Mouse (Mus musculus) MEL (cell line): Measurements from ENCODE around the gene Fanci. TPM values are rescaled to one million over a fixed set of nuclear protein-coding genes. Genes with fewer than 3 reads are reported as not detected.

Source experiments
- DNase-seq: peaks from one replicate; pipeline ENCODE4 v3.0.0; 2011; ENCODE audit warnings: low read depth, low spot score
- H3K27ac ChIP-seq: 2 replicates; pipeline ENCODE4 v1.5.1; 2012; ENCODE audit warnings: low read depth, mild to moderate bottlenecking, control low read depth, low read length, moderate library complexity; ENCODE audit not compliant: control insufficient read depth
- H3K27me3 ChIP-seq, 2 experiments: fragments of 150-350 bp in 1 of 2; sonication (generic) in 1 of 2; 2 replicates each; pipeline ENCODE4 v1.6.1; 2012; ENCODE audit warnings: low read length in 2 of 2, mild to moderate bottlenecking in 2 of 2, improper control_type of control experiment in 1 of 2, moderate library complexity in 1 of 2; ENCODE audit not compliant: insufficient read depth in 2 of 2, control insufficient read depth in 1 of 2
- H3K36me3 ChIP-seq, 2 experiments: 2 replicates each; pipeline ENCODE4 v1.6.1; 2012 to 2014; ENCODE audit warnings: low read length in 2 of 2, improper control_type of control experiment in 1 of 2, inconsistent platforms in 1 of 2, mild to moderate bottlenecking in 1 of 2; ENCODE audit not compliant: insufficient read depth in 2 of 2, control insufficient read depth in 1 of 2
- H3K4me1 ChIP-seq, 2 experiments: fragments of 150-350 bp in 1 of 2; sonication (generic) in 1 of 2; 2 replicates each; pipeline ENCODE4 v1.6.1; 2012; ENCODE audit warnings: low read length in 2 of 2, improper control_type of control experiment in 1 of 2, mild to moderate bottlenecking in 1 of 2; ENCODE audit not compliant: insufficient read depth in 2 of 2, control insufficient read depth in 1 of 2
- H3K4me3 ChIP-seq, 2 experiments: fragments of 150-350 bp in 1 of 2; sonication (generic) in 1 of 2; 2 replicates each; pipeline ENCODE4 v1.5.1; 2012; ENCODE audit warnings: low read depth in 2 of 2, low read length in 2 of 2, mild to moderate bottlenecking in 2 of 2, moderate library complexity in 2 of 2, control low read depth in 1 of 2, improper control_type of control experiment in 1 of 2; ENCODE audit not compliant: control insufficient read depth in 1 of 2, insufficient read depth in 1 of 2
- H3K79me2 ChIP-seq: 2 replicates; pipeline ENCODE4 v1.6.1; 2012; ENCODE audit warnings: mild to moderate bottlenecking, low read length, moderate library complexity; ENCODE audit not compliant: control insufficient read depth, poor library complexity, insufficient read depth
- H3K9ac ChIP-seq: 2 replicates; pipeline ENCODE4 v1.6.1; 2012; ENCODE audit warnings: low read depth, mild to moderate bottlenecking, control low read depth, low read length, moderate library complexity; ENCODE audit not compliant: control insufficient read depth, poor library complexity, severe bottlenecking
- H3K9me3 ChIP-seq: fragments of 150-350 bp; sonication (generic); replicated peaks from 2 replicates; pipeline ENCODE4 v1.6.1; 2012; ENCODE audit warnings: mild to moderate bottlenecking, low read length, improper control_type of control experiment, moderate library complexity; ENCODE audit not compliant: insufficient read depth
- CHD1 ChIP-seq: IDR thresholded peaks from 2 replicates; pipeline ENCODE4 v1.6.1; 2012; ENCODE audit warnings: low read depth, mild to moderate bottlenecking, inconsistent platforms, low read length, improper control_type of control experiment
- CHD2 ChIP-seq: IDR thresholded peaks from 2 replicates; pipeline ENCODE4 v1.6.1; 2011; ENCODE audit warnings: low read length, improper control_type of control experiment
- EP300 ChIP-seq, 2 experiments: IDR thresholded peaks; 2 replicates each; pipeline ENCODE4 v1.6.1; 2011; ENCODE audit warnings: improper control_type of control experiment in 2 of 2, low read length in 2 of 2, low read depth in 1 of 2, mild to moderate bottlenecking in 1 of 2
- ETS1 ChIP-seq: IDR thresholded peaks from 2 replicates; pipeline ENCODE4 v1.6.1; 2012; ENCODE audit warnings: low read depth, mild to moderate bottlenecking, inconsistent platforms, low read length, improper control_type of control experiment, moderate library complexity
- GABPA ChIP-seq: IDR thresholded peaks from 2 replicates; pipeline ENCODE4 v1.6.1; 2012; ENCODE audit warnings: low read depth, mild to moderate bottlenecking, inconsistent platforms, low read length, improper control_type of control experiment, moderate library complexity
- GATA1 ChIP-seq: IDR thresholded peaks from 2 replicates; pipeline ENCODE4 v1.6.1; 2011; ENCODE audit warnings: low read depth, low read length, improper control_type of control experiment
- HCFC1 ChIP-seq: IDR thresholded peaks from 2 replicates; pipeline ENCODE4 v1.6.1; 2012; ENCODE audit warnings: low read depth, mild to moderate bottlenecking, inconsistent platforms, low read length, improper control_type of control experiment, moderate library complexity
- MAFK ChIP-seq: IDR thresholded peaks from 2 replicates; pipeline ENCODE4 v1.6.1; 2011; ENCODE audit warnings: low read depth, mild to moderate bottlenecking, low read length, improper control_type of control experiment, borderline replicate concordance
- MAX ChIP-seq: IDR thresholded peaks from 2 replicates; pipeline ENCODE4 v1.6.1; 2011; ENCODE audit warnings: low read length, improper control_type of control experiment
- MAZ ChIP-seq: IDR thresholded peaks from 2 replicates; pipeline ENCODE4 v1.6.1; 2012; ENCODE audit warnings: low read depth, mild to moderate bottlenecking, inconsistent platforms, low read length, improper control_type of control experiment
- MEF2A ChIP-seq: IDR thresholded peaks from 2 replicates; pipeline ENCODE4 v1.6.1; 2014; ENCODE audit warnings: low read depth, mild to moderate bottlenecking, inconsistent platforms, low read length, improper control_type of control experiment; ENCODE audit not compliant: poor library complexity, insufficient replicate concordance, severe bottlenecking; ENCODE audit errors: extremely low read depth
- MXI1 ChIP-seq: IDR thresholded peaks from 2 replicates; pipeline ENCODE4 v1.6.1; 2011; ENCODE audit warnings: mild to moderate bottlenecking, low read depth, low read length, improper control_type of control experiment
- MYB ChIP-seq: IDR thresholded peaks from 2 replicates; pipeline ENCODE4 v1.6.1; 2011; ENCODE audit warnings: mild to moderate bottlenecking, low read depth, low read length, improper control_type of control experiment
- NELFE ChIP-seq: IDR thresholded peaks from 2 replicates; pipeline ENCODE4 v1.6.1; 2011; ENCODE audit warnings: low read depth, low read length, improper control_type of control experiment
- NRF1 ChIP-seq: IDR thresholded peaks from 2 replicates; pipeline ENCODE4 v1.6.1; 2014; ENCODE audit warnings: low read depth, mild to moderate bottlenecking, inconsistent platforms, low read length, improper control_type of control experiment, moderate library complexity; ENCODE audit not compliant: poor library complexity, insufficient read depth, severe bottlenecking
- POLR2A ChIP-seq, 2 experiments: IDR thresholded peaks; 2 replicates each; pipeline ENCODE4 v1.6.1; 2011 to 2012; ENCODE audit warnings: low read length in 2 of 2, mild to moderate bottlenecking in 2 of 2, control low read depth in 1 of 2, improper control_type of control experiment in 1 of 2, low read depth in 1 of 2, moderate library complexity in 1 of 2; ENCODE audit not compliant: control insufficient read depth in 1 of 2, insufficient read depth in 1 of 2, poor library complexity in 1 of 2
- POLR2AphosphoS2 ChIP-seq: IDR thresholded peaks from 2 replicates; pipeline ENCODE4 v1.6.1; 2011; ENCODE audit warnings: low read length, improper control_type of control experiment
- POLR2AphosphoS5 ChIP-seq: IDR thresholded peaks from 2 replicates; pipeline ENCODE4 v1.6.1; 2012; ENCODE audit warnings: low read depth, borderline replicate concordance, mild to moderate bottlenecking, inconsistent platforms, low read length, moderate library complexity, mixed read lengths
- RAD21 ChIP-seq: IDR thresholded peaks from 2 replicates; pipeline ENCODE4 v1.6.1; 2011; ENCODE audit warnings: mild to moderate bottlenecking, low read depth, low read length, improper control_type of control experiment
- SIN3A ChIP-seq: IDR thresholded peaks from 2 replicates; pipeline ENCODE4 v1.6.1; 2012; ENCODE audit warnings: low read length, improper control_type of control experiment, inconsistent platforms
- TBP ChIP-seq: IDR thresholded peaks from 2 replicates; pipeline ENCODE4 v1.8.0; 2011; ENCODE audit warnings: low read depth, low read length, improper control_type of control experiment
- UBTF ChIP-seq: IDR thresholded peaks from 2 replicates; pipeline ENCODE4 v1.6.1; 2012; ENCODE audit warnings: low read depth, mild to moderate bottlenecking, inconsistent platforms, low read length, improper control_type of control experiment, moderate library complexity, borderline replicate concordance; ENCODE audit not compliant: insufficient read depth
- USF1 ChIP-seq: IDR thresholded peaks from 2 replicates; pipeline ENCODE4 v1.6.1; 2014; ENCODE audit warnings: low read depth, mild to moderate bottlenecking, inconsistent platforms, low read length, improper control_type of control experiment, moderate library complexity
- USF2 ChIP-seq, 2 experiments: IDR thresholded peaks; 2 replicates each; pipeline ENCODE4 v1.6.1; 2011 to 2012; ENCODE audit warnings: improper control_type of control experiment in 2 of 2, low read length in 2 of 2, borderline replicate concordance in 1 of 2, inconsistent platforms in 1 of 2, low read depth in 1 of 2, mild to moderate bottlenecking in 1 of 2; ENCODE audit not compliant: insufficient read depth in 1 of 2
- ZC3H11A ChIP-seq: IDR thresholded peaks from 2 replicates; pipeline ENCODE4 v1.6.1; 2012; ENCODE audit warnings: low read depth, mild to moderate bottlenecking, inconsistent platforms, low read length, improper control_type of control experiment
- ZKSCAN1 ChIP-seq: IDR thresholded peaks from 2 replicates; pipeline ENCODE4 v1.6.1; 2012; ENCODE audit warnings: low read depth, mild to moderate bottlenecking, inconsistent platforms, low read length, improper control_type of control experiment, moderate library complexity
- ZMIZ1 ChIP-seq: IDR thresholded peaks from 2 replicates; pipeline ENCODE4 v1.6.1; 2012; ENCODE audit warnings: low read depth, mild to moderate bottlenecking, inconsistent platforms, low read length, improper control_type of control experiment, moderate library complexity
- polyA plus RNA-seq, 2 experiments: library from polyadenylated mRNA; stranded (reverse) in 1 of 2; unstranded in 1 of 2; fragments of >175 nt in 1 of 2; fragments of >200 nt in 1 of 2; gene quantifications; 2 replicates each; pipeline versions ENCODE4 v1.2.1 to v1.2.4; 2012; ENCODE audit warnings: low replicate concordance in 2 of 2, low read depth in 1 of 2; ENCODE audit not compliant: insufficient read length in 2 of 2, insufficient read depth in 1 of 2, missing spikeins in 1 of 2
- total RNA-seq: library from RNA; depleted of rRNA; stranded (reverse); fragments of 300-350 nt; gene quantifications from 2 replicates; pipeline ENCODE4 v1.2.3, GENCODE M21; 2012

Gene Fanci
- total and polyA plus RNA-seq, 3 experiments = 8.4 to 9.0 TPM; not detected in 1

DNA sequence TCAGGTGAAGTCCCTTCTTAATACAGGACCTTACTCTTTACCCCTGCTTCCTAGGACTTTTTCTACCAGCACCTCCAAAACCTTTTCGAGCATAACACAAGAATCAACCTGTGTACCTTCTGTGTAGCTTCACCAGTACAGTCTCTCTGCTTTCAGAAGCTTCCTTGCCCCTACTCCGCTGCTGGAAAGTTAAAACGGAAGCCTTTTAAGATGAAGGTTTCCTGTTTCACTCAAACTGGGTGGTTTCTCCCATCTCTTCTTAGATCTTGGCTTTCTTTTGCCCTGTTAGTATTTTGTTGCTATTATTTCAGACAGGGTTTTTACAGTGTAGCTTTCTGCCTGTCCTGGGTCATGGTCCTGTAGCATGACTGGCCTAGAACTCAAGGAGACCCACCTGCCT is 55.8 kb downstream of the Fanci start:
- H3K36me3 ChIP-seq = peaks cover 0 to 8% of the 10 kb centered on the region in 2 experiments; a peak in 2 of 4 replicates
- H3K79me2 ChIP-seq = no peaks in the 10 kb centered on the region
- TF ChIP-seq MYB (no peak), NRF1 (no peak), CHD1 (no peak), MAZ (no peak), ETS1 (no peak), MAFK (no peak), MXI1 (no peak), ZC3H11A (no peak), POLR2AphosphoS5 (no peak), POLR2A (IDR thresholded peaks at IDR 0.05; ENCODE audit: control insufficient read depth in 1 of 2, insufficient read depth in 1 of 2, low read depth in 1 of 2, low read length in 2 of 2, poor library complexity in 1 of 2) (no peak), GABPA (no peak), ZKSCAN1 (no peak), USF1 (no peak), ZMIZ1 (no peak), USF2 (IDR thresholded peaks at IDR 0.05; ENCODE audit: borderline replicate concordance in 1 of 2, insufficient read depth in 1 of 2, low read depth in 1 of 2, low read length in 2 of 2) (no peak), CHD2 (no peak), GATA1 (no peak)
- TF ChIP-seq, all 39 proteins: peak for 0
- Histone ChIP-seq H3K9me3 (no peaks in the 10 kb centered on the region), H3K27ac (no peak overlapping the region), H3K9ac (no peak overlapping the region), H3K4me1 (no peaks in the 10 kb centered on the region), H3K4me3 (no peak overlapping the region), H3K27me3 (no peaks in the 10 kb centered on the region)
- no peak for DNase-seq

DNA sequence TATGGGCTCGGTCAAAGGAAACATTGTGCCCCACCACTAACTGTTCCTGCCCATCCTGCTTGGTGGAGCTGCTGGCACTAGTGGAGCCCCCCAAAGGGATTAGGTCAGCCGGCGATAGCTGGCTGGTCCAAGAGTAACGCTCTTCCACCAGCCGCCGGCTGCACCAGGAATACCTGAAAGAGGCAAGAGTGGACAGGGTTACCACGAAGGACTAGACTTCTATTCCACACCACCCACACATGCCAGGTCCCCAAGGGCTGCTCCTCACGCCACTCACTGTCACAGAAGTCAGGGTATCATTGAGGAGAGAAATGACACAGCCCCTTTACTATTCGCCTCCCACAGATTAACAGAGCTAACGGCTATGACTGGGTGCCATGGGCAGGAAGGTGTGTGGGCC is 70.0 kb downstream of the Fanci start:
- H3K4me1 ChIP-seq = peaks cover 0 to 17% of the 10 kb centered on the region in 2 experiments; a peak in 3 of 4 replicates
- H3K36me3 ChIP-seq = peaks cover 2 to 14% of the 10 kb centered on the region in 2 experiments; a peak in 3 of 4 replicates
- TF ChIP-seq TBP (no peak), RAD21 (no peak), ZC3H11A (no peak), MAX (no peak), SIN3A (no peak), HCFC1 (no peak), MEF2A (no peak), CHD1 (no peak), UBTF (no peak), MAZ (no peak), POLR2AphosphoS2 (no peak), CHD2 (no peak), GABPA (no peak), NELFE (no peak), EP300 (IDR thresholded peaks at IDR 0.05; ENCODE audit: low read depth in 1 of 2, low read length in 2 of 2) (no peak), ZMIZ1 (no peak)
- TF ChIP-seq, all 39 proteins: peak for 0
- no peak overlapping the region for H3K27ac ChIP-seq
- peaks cover 27% of the 10 kb centered on the region for H3K79me2 ChIP-seq
- H3K4me3 ChIP-seq = no peak overlapping the region
- no peaks in the 10 kb centered on the region for H3K9me3 ChIP-seq
- no peaks in the 10 kb centered on the region for H3K27me3 ChIP-seq
- no peak for DNase-seq
- no peak overlapping the region for H3K9ac ChIP-seq
